Mouse (Mus musculus): ENCODE results near the gene Sumf1. TPM values are rescaled to one million over a fixed set of nuclear protein-coding genes. Genes with fewer than 3 reads are reported as not detected.
A peak's percentile ranks its signal among the peaks of the same experiment; 100 is the strongest.

The Sumf1 gene
- total RNA-seq, 2 experiments from 2014 or later, result 16.7 to 19.9 TPM

DNA sequence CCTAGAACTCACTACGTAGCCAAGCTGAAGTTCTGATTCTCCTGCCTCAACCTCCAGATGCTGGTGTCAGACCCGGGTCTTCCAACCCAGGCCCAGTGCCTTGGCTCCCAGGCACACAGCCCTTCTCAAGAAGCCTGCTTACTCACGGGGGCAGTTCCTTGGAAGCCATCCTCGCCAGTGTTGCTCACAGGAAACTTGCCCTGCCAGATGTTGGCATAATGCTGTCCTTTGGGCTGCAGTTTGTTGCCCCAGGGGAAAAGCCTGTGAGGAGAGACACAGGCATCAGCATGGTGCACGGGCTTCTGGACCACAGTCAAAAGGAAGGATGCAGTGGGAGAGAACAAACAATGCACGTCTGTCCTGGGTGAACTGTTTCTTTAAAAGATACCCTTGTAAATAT, 33.3 kb downstream of the Sumf1 start:
- DNase-seq (ENCODE audit: low spot score in 2 of 2), result no peak

DNA sequence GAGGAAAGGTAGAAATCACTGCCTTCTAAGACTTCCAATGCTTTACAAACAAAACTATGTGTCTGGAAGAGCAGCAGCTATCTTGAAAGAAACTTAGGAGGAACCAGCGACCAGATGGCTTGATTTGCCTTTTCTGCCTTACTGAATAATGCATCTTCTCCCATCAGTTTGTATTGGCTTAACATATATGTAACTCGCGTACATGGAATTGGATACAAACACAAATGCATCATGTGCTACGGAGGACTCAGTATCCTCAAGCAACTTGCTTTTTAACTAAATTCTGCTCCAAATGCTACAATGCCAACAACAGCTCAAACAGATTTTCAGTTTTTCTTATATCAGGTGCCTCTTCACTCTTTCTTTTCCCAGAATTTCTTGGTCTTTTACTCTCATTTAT, 36.1 kb downstream of the Sumf1 start:
- DNase-seq (ENCODE audit: low spot score in 2 of 2), result no peak

DNA sequence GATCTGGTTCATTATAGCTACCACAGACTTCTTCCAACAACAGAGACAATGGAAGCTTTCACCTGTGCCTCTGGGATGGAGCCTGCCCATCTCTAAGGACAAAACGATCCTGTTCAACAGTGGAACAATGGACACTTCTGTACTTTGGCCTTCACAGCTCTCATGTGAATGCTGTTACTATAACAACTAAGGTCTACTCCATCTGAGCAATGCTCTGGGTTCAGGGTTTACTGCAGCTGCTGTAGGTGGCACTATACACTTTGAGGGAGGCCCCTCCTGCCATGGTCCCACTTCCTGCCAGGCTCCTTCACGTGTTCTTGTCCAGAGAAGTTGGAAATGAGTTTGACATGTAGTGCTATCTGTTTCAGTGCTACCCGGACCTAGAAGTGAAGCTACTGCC, 36.9 kb downstream of the Sumf1 start:
- DNase-seq (ENCODE audit: low spot score in 2 of 2), result no peak

DNA sequence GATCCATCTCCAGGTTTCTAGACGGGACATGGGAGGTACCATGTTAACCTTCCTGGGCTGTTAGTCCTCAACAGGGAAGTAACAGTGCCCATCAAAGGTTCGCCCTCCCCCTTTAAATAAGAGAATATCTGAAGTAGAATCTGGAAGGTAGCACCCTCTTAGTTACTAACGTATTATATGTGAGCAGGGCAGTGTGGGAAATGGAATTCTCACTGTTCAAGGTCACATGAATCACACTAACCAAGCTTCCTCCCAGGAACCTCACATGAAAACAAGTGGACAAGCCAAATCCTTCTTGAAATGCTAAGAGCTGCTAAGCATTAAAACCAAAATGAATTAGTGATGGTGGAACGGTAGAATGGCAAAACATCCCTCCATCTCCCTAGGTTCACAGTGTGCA, 38.7 kb downstream of the Sumf1 start:
- no peak for DNase-seq (ENCODE audit: low spot score in 2 of 2)

DNA sequence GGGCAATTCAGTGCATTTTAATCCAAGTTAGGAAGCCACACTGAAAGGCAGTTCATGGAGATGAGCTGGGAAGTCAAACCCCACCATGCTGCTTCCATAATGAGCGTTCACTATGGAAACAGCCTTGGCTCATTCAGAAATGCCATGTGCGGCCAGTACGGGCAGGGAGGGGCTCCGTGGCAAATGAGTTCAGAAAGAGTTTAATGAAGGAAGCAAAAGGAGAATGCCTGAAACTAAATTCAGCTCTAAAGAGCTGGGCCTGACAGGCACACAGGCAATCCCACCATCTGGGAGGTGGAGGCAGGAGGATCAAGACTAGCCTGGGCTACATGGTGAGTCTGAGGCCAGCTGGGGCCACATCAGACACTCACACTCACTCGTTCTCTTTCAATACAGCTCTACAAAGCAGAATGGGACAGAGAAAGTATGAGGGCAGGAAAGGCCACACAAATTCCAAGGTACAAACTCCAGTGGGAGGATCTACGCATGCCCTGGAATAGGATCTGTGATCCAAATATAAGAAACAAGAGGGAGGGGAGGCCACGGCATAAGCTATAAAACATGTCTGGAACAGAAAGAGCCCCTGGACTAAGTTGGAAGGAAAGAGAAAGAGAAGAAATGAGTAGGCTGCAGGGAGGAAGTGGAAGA, 39.3 kb downstream of the Sumf1 start:
- DNase-seq (ENCODE audit: low spot score in 2 of 2), result peak; percentile 32 to 61

DNA sequence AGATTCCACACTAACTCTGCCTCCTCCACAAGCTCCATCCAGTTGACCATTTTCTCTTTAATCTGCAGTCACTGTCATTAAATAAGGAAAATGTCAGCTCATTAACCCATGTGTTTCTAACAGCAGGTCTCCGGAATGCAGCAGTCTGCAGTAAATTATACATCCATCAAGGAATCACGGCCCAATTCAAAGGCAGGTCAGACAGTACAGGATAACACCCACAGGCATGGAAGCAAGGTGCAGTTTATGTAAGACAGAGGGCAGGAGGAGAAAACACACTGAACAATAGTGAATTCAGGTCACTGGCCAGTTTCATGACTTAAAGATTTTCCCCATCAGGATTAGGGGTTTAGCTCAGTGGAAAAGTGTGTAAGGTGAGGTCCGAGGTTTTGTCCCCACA, 40.1 kb downstream of the Sumf1 start:
- no peak for DNase-seq (ENCODE audit: low spot score in 2 of 2)

DNA sequence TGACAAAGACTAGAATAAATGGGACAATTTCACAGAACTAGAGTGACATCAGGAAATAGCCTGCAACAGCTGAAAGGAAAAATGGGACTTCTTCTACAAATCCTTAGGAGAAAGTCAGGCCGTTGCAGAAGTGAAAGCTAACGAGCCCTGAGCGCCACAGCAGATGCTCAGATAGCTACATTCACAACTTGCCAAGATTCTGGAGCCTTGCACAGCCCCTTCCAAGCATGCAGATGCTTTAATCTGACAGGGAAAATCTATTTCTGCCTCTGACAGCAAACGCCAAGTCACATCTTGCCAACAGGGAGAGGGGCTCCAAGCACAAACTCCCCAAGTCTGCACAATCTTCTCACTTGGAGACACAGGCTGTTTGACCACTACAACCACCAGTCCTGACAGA, 42.6 kb downstream of the Sumf1 start:
- peak in 1 of 2 experiments; percentile 27 for DNase-seq (ENCODE audit: low spot score in 2 of 2)

DNA sequence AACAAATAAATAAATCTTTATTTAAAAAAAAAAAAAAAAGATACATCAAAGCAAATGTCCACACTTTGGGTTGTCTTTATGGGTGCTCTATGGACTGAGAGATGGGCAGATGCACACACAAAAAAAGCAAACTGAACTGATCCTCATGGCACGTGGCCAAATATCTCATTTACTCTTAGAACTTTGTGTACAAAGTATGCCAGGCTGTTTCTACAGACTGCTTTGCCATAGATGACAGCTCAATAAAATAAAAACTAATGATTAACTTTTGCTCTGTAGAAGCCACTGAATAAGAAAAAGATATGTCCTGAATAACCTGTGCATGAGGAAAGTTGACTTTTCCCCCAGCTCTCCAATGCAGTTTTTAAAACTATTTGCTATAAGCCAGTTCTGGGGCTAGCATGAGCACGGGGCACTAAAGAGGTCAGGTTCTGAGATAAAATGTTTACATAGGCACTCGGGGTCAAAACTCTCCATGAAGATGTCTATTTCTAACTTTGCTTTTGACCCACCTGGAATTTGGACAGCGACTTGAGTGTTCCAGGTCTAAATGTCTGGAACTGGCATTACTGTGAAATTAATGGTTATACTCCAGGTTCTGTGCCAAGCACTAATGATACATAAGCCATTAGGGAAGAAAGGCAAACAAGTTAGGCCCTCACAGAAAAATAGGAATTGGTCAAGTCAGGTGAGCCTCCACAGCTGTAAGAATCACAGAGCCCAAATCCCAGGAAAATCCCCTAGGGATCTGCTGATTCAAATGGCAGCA, 44.5 kb downstream of the Sumf1 start:
- DNase-seq (ENCODE audit: low spot score in 2 of 2), result no peak

DNA sequence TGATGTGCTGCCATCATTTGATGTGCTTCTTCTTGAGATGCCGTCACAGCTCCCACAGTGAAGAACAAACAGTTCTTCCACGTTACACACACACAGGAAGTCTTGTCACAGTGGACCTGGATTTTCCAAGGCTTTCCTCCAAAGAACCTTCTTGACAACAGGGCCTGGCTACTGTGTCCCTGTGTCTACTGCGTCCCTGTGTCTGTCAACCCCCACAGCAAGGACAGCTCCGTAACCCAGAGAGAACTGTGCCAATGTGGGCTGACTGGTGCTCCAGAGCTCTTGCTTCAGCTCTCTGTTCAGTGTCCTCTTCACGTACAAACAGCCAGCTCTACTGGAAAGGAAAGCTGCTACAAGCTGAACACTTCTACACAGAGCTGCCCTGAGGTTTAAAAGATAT, 48.4 kb downstream of the Sumf1 start:
- no peak for DNase-seq (ENCODE audit: low spot score in 2 of 2)

DNA sequence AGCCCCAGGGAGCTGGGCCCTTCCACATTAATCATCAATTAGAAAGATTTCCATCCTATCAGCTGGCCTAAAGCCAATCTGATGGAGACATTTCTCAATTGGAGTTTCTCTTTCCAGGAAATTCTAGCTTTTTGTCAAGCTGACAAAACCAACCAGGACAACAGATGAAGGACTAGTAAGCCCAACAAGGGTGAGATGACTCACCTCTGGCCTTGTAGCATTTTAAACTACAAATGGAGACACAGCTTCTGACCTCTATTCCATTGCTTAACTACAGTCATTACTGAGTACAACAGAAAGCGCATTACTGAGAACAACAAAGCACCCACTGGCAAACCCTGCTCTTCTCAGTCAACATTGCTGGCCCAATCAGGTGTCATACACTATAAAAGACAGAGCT, 49.1 kb downstream of the Sumf1 start:
- DNase-seq (ENCODE audit: low spot score in 2 of 2), result no peak

DNA sequence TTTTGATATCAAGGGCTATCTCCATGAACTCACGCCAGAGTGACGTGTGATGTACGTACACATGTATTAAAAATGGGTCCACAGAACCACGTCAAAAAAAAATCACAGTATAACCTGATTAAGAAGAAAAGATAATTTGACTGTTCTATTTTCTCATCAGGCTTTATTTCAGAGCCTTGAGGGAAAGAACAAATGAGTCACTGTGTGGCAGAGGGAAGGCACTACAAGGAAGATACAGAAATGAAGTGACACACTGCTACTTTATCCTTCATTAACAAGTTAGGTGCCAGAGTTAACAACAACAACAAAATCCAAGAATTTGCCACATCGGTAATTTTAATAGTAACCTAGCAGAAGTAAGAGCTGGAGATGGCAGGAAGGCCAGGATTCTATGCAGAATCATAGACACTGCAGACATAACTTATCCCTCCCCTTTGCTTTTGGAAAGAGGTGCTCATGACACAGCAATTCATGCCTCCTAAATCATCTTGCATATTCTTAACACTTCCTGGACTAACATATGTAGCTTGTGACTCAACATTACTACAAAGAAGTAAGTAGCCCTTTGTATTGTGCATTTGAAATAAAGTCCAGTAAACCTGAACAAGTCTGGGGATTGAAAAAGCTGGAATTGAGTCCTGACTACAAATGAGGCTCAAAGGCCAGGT, 53.0 kb downstream of the Sumf1 start:
- DNase-seq (ENCODE audit: low spot score in 2 of 2), result no peak

DNA sequence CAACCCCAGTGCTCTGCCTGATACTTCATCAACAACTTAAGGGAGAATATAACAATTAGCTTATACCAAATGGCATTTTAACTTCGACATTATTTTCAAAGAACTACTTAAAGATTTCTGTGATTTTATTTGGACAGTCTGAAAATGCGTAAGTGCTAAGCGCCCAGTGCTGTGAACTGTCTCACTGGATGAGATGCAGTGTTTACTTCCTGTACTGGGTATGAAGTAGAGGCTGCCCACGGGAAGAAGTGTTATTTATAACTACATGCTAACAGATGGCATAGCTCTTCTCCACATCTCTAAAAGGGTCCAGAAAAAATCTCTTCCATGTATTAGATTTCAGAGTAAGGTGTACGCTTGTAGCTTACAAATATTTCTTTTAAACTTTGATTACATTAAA, 54.7 kb downstream of the Sumf1 start:
- no peak for DNase-seq (ENCODE audit: low spot score in 2 of 2)

DNA sequence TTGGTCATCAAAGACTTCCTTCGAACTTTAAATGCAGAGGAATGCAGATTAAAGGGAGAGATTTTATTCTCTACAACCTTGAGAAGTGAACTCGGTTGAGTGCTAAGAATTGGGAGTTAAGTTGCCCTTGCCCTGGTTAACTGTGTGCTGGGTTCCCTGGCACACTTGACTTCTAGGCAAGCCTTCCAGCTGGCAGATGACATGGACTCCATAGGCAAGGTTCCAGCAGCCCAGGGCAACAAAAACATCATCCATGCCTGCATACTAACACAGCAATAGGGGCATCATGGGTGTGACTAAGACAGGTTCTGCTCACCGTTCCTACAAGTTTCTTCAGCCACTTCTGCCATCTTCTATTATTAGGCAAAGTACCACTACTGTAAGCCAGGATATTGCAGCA, 58.8 kb downstream of the Sumf1 start:
- no peak for DNase-seq (ENCODE audit: low spot score in 2 of 2)

DNA sequence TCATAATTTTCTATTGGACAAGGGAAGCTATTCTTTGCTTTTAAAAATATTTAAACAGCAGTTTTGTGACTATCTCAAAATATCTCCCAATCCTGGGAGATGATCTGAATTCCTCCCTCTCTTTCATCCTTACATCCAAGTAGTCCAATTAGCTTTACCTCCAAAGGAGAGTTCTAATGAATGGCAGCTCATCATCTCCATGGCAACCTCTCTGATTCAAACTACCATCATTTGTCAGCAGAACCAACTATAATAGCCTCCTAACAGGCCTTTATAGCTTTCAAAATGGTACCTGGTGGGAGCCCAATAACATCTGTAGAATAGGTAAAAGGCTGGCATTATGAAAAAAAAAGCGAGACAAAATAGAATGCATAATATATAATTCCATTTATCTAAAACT, 59.9 kb downstream of the Sumf1 start:
- DNase-seq (ENCODE audit: low spot score in 2 of 2), result no peak

DNA sequence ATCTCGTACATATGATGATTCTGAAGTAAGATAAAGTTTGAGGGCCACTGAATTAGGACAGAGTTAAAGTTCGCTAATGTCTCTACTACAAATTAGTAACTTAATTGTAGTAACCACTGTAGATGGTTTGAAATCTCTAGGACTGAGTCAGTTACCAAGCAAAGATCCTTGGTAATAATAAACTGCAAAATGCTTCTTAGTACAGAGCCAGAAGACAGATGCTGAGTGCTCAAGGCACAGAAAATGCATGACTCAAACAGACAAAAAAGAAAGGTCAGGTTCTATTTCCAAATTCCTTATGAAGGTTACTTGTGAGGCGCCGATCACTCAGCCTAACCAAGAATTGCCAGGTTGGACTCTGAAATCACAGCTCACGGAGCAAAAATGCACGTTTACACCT, 67.5 kb downstream of the Sumf1 start:
- DNase-seq (ENCODE audit: low spot score in 2 of 2), result no peak

DNA sequence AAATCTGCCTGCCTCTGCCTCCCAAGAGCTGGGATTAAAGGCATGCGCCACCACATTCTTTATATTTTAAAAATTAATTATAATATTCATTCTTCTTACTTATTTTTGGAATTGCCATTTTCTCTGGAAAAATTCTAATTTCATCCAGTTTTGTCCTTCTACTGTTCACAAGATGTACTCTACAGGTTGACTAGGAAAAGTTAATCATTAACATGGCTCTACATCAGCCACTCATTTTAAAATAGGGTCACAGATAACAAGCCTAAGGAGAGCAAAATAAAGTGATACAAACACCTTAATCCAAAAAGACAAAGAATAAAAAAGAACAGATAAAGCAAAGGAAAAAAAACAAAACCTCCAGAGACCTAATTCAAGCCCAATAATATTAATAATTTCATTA, 70.4 kb downstream of the Sumf1 start:
- DNase-seq (ENCODE audit: low spot score in 2 of 2), result no peak

DNA sequence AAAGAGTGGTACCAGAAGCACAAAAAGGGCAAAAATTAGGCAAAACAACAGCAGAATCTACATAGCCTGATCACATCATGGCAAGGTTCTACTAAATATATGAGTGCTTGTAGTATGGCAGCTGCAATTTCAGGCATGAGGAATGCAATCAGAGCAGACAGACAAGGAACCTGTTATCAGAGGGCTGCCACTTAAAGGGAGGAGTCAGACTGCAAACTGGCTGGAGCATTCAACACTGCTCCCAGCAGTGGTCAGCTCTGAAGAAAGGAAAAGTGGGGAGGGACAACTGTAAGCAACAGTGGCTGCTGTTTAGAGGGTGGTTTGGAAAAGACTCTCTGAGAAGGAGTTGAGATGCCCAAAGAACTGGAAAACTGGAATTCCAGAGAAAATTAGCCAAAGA, 73.7 kb downstream of the Sumf1 start:
- no peak for DNase-seq (ENCODE audit: low spot score in 2 of 2)

DNA sequence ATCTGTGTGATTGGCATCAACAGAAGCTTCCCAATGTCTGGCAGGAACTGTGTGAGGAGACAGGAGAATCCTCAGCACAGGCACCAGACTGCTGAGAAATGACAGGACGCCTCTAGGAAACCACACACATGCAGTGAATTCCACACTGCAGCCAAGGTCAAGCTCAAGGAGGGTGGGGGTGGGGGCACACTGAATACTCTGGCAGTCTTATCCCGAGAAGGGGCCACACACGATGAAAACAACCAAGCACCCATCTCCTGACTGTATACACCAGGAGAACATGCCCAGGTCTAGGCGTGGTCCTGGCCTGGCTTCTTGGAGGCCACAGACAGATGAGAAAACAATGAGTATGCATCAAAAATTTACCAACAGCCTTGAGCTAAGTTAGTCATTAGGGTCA, 75.0 kb downstream of the Sumf1 start:
- no peak for DNase-seq (ENCODE audit: low spot score in 2 of 2)

DNA sequence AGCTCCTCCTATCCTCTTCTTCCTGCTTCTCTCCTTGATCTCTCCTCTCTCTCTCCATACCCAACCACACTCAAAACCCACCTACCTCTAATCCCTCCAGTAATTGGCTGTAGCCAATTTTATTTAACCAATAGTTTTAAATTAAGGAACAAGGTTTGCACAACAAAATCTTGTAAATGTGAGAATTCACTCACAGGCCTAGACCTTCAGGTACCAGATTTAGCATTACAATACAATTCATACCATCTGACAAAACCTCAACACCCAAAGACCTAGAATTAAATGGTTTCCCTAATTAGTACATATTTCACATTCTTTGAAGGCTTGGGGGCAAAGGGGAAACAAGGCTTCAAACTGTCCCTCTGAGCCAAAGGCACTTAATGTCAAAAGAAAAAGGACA, 78.0 kb downstream of the Sumf1 start:
- no peak for DNase-seq (ENCODE audit: low spot score in 2 of 2)

DNA sequence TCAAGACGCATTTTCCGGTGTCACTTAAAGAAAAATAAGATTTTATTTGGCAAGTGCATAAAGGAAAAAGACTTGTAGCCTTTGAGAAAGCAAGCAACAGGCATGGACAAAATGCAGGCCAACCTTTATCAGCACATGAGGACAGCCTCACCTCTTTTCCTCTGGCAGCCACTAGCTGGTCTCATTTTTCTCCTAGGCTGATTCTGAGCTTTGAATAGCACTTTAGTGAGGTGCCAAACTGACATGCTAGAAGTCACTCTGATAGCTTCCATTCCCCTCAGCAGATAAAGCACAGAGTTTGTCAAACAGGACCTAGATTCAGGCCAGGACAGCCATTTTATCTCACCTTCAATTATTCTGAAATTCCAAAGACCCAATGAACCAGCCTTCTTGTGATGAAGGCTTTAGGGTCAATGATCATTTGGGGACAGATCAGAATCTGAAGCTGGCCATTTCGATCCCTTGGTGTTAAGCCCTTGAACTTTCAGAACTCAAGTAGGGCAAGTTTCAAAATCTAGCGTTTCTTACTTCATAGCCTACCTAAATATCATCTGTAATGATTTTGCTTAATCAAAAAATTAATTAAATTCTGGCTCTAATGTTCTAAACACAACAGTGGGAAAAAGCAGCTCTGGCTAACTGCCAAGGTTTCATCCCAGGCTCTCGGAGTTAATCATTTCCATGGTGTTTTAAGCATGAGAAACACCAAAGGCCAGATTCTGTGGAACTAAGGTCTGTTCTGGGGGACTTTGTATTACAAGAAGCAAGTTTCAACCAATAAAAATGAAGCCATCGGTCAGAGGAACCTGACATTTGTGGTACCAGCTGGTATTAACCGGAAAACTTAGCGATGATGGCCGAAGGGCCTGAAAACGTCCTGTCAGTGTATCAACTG, 83.2 kb downstream of the Sumf1 start:
- DNase-seq (ENCODE audit: low spot score in 2 of 2), result no peak

DNA sequence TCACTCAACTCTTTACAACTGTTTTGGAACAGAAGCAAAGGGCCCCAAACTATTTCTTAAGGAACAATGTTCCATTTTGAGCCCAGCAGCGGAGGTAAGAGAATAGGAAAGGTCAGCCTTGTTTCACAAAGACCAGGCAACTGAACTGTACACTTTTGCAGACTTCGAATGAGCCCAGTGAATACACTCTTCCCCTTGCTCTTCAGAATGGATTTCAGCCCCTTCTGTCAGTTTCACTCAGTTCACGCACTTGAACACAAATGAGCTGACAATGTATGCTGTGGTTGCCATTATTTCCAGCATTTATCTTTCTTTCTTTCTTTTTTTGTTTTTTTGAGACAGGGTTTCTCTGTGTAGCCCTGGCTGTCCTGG, 86.5 kb downstream of the Sumf1 start:
- DNase-seq (ENCODE audit: low spot score in 2 of 2), result no peak
